Mouse (Mus musculus) limb, embryonic 14.5 days (tissue): ENCODE measurements around the gene Spata13. TPM values are rescaled to one million over a fixed set of nuclear protein-coding genes. Genes with fewer than 3 reads are reported as not detected.

Source experiments
- ATAC-seq: fragments of 200-750 bp; cut with Nextera tagmentation; 2 replicates; pipeline ENCODE4 v1.8.0; 2017; ENCODE audit warnings: low read depth, moderate number of reproducible peaks, moderate TSS enrichment; ENCODE audit not compliant: low FRiP score
- DNase-seq: peaks from one replicate; pipeline ENCODE4 v3.0.0-alpha.2; 2015; ENCODE audit warnings: low spot score
- H3K27ac ChIP-seq: fragments of 300-500 bp; sonication (generic); replicated peaks from 2 replicates; pipeline ENCODE4 v1.5.1; 2014; ENCODE audit warnings: low read depth, mild to moderate bottlenecking, low read length, moderate library complexity, mixed read lengths
- H3K27me3 ChIP-seq: fragments of 300-500 bp; sonication (generic); 2 replicates; pipeline ENCODE4 v1.6.1; 2014; ENCODE audit warnings: low read length, mixed read lengths; ENCODE audit not compliant: control insufficient read depth, insufficient read depth
- H3K36me3 ChIP-seq: fragments of 300-500 bp; sonication (generic); 2 replicates; pipeline ENCODE4 v1.6.1; 2014; ENCODE audit warnings: mild to moderate bottlenecking, low read length, moderate library complexity, mixed read lengths; ENCODE audit not compliant: control insufficient read depth, insufficient read depth
- H3K4me1 ChIP-seq: fragments of 300-500 bp; sonication (generic); 2 replicates; pipeline ENCODE4 v1.6.1; 2014; ENCODE audit warnings: antibody characterized with exemption, low read length, mixed read lengths; ENCODE audit not compliant: control insufficient read depth, insufficient read depth
- H3K4me2 ChIP-seq: fragments of 300-500 bp; sonication (generic); replicated peaks from 2 replicates; pipeline ENCODE4 v1.6.1; 2014; ENCODE audit warnings: low read depth, mild to moderate bottlenecking, low read length, moderate library complexity; ENCODE audit not compliant: severe bottlenecking
- H3K4me3 ChIP-seq: fragments of 300-500 bp; sonication (generic); replicated peaks from 2 replicates; pipeline ENCODE4 v1.5.1; 2014; ENCODE audit warnings: low read length
- H3K9ac ChIP-seq: fragments of 300-500 bp; sonication (generic); 2 replicates; pipeline ENCODE4 v1.6.1; 2014; ENCODE audit warnings: mild to moderate bottlenecking, low read depth, low read length, moderate library complexity; ENCODE audit not compliant: severe bottlenecking
- H3K9me3 ChIP-seq: fragments of 300-500 bp; sonication (generic); 2 replicates; pipeline ENCODE4 v1.6.1; 2016; ENCODE audit warnings: low read length; ENCODE audit not compliant: control insufficient read depth
- POLR2A ChIP-seq: fragments of 200-500 bp; IDR thresholded peaks from 2 replicates; pipeline ENCODE4 v1.8.0; 2012; ENCODE audit warnings: inconsistent platforms, mild to moderate bottlenecking, moderate library complexity, borderline replicate concordance; ENCODE audit not compliant: insufficient read depth, insufficient read length; ENCODE audit errors: extremely low read depth
- WGBS: fragments of 180-500 bp; shearing (Covaris S2); extraction: QIAGEN DNeasy Blood & Tissue Kit; methylation state at CpG from one replicate; pipeline ENCODE4 v1.1.7; 2014; 5-methylcytosine and 5-hydroxymethylcytosine counted together
- polyA plus RNA-seq, 2 experiments: library from polyadenylated mRNA; depleted of rRNA in 1 of 2; stranded (reverse) in 1 of 2; unstranded in 1 of 2; fragments of >200 nt; fragmentation: Nextera tagmentation in 1 of 2; extraction: Ambion mirVana in 1 of 2; gene quantifications; 2 replicates each; pipeline versions ENCODE4 v1.2.1 to v1.2.3; 2012 to 2014

Gene Spata13
- polyA plus RNA-seq, 2 experiments: 6.8 to 9.5 TPM

DNA sequence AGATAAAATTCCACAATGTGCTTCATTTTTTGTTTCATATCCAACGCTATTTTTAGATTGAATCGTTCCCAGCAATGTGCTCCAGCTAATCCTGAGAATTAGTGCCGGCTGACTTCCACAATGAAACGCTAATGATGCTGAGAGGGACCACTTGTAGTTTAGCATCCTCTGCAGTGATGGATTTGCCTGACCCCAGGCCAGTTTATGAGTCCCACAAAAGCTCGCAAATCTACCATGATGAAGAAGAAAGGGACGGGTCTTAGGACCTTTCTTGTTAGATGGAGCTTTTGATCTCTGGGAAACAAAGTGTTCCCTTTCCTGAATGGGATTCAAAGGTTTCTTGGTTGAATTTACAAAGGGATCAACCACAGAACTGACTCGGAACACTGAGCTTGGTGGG lies 21.1 kb upstream of the Spata13 start:
- no peak for TF ChIP-seq POLR2A
- no peaks in the 10 kb centered on the region for H3K9me3 ChIP-seq
- H3K4me1 ChIP-seq: no peaks in the 10 kb centered on the region
- H3K27me3 ChIP-seq: no peaks in the 10 kb centered on the region
- no peak overlapping the region for H3K4me2 ChIP-seq
- WGBS: 21% methylated on average over 7 of the region's 7 CpGs
- DNase-seq: no peak
- no peaks in the 10 kb centered on the region for H3K36me3 ChIP-seq
- H3K9ac ChIP-seq: no peak overlapping the region
- ATAC-seq: no peak
- no peak overlapping the region for H3K27ac ChIP-seq
- H3K4me3 ChIP-seq: no peak overlapping the region

- Histone ChIP-seq H3K9me3 (no peaks in the 10 kb centered on the region), H3K27ac (no peak overlapping the region), H3K36me3 (no peaks in the 10 kb centered on the region), H3K9ac (no peak overlapping the region), H3K4me2 (no peak overlapping the region), H3K4me1 (no peaks in the 10 kb centered on the region), H3K27me3 (no peaks in the 10 kb centered on the region), H3K4me3 (no peak overlapping the region)
- WGBS: 54% methylated on average over 9 of the region's 9 CpGs
- ATAC-seq (no peak), DNase-seq (no peak)
- no peak for TF ChIP-seq POLR2A
Measured at GRCm38 (mm10) chr14:60621076-60621475, 12.7 kb upstream of the Spata13 start.

DNA sequence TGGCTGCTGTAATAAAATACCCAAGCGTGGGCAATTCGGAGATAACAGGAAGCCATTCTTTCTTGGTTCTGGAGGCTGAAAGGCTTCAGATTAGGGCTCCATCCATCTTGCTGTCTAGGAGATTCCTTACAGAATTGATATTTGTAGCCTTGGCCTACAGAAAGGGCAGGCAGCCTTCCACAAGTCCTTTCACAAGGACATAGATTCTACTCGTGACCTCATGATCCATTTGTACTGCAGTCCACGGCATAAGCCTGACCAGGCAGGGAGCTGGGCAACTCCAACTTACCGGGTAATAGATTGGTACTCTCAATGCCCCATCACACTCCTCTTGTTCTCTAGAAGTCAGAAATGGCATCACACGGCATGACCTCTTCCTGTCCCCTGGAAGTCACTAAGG lies 8.3 kb upstream of the Spata13 start:
- Histone ChIP-seq H3K4me1 (no peaks in the 10 kb centered on the region), H3K9ac (no peak overlapping the region), H3K9me3 (no peaks in the 10 kb centered on the region), H3K4me3 (no peak overlapping the region), H3K36me3 (no peaks in the 10 kb centered on the region), H3K27me3 (no peaks in the 10 kb centered on the region), H3K27ac (no peak overlapping the region), H3K4me2 (no peak overlapping the region)
- no peak for TF ChIP-seq POLR2A
- no peak for DNase-seq
- WGBS: 63% methylated on average over 6 of the region's 6 CpGs
- ATAC-seq: no peak

DNA sequence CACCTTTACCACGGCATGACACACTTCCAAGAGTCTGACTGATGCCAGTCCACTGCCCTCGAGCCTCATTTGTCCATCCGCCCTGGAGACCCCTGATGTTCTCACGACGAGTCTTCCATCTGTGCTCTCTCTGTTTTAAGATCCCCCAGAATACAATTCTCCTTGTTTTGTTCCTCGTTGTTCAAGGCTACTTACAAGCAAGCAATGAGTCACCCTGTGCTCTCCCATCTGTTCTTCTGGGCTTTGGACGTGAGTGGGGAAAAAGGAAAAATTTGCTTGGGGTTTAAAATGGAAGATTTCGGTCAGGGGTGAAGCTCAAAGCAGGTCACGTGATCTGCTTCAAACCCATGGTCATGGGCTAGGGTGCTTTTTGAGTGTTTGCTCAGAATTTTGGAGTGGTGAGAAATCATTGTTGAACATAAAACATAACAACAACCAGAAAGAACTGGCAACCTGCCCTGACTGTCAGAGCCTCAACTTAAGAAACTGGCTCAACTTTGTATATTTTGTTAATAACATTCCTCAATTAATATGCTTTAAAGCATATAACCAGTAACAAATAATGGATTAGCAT lies 3.8 kb upstream of the Spata13 start:
- no peak for DNase-seq
- Histone ChIP-seq H3K4me2 (no peak overlapping the region), H3K27ac (no peak overlapping the region), H3K27me3 (no peaks in the 10 kb centered on the region), H3K36me3 (no peaks in the 10 kb centered on the region), H3K4me1 (no peaks in the 10 kb centered on the region), H3K9me3 (no peaks in the 10 kb centered on the region), H3K4me3 (no peak overlapping the region), H3K9ac (no peak overlapping the region)
- WGBS: 77% methylated on average over 9 of the region's 9 CpGs
- no peak for TF ChIP-seq POLR2A
- ATAC-seq: no peak

GRCm38 (mm10) chr14:60630981-60631380 lies 2.8 kb upstream of the Spata13 start:
- no peak overlapping the region for H3K9ac ChIP-seq
- H3K36me3 ChIP-seq: no peaks in the 10 kb centered on the region
- H3K4me2 ChIP-seq: no peak overlapping the region
- 77% methylated on average over 4 of the region's 4 CpGs for WGBS
- no peaks in the 10 kb centered on the region for H3K27me3 ChIP-seq
- no peak overlapping the region for H3K4me3 ChIP-seq
- H3K4me1 ChIP-seq: peaks cover 7% of the 10 kb centered on the region; the same call in 1 of the 2 replicates
- H3K27ac ChIP-seq: no peak overlapping the region
- no peak for TF ChIP-seq POLR2A
- no peaks in the 10 kb centered on the region for H3K9me3 ChIP-seq
- DNase-seq: no peak
- ATAC-seq: no peak
